Mouse (Mus musculus): ENCODE data around the gene Herc2.
"Not testable (repeated sequence)": the region's sequence is repeated elsewhere in the genome, so short reads cannot be mapped to it uniquely, and the experiment has no call there.

Herc2 gene

GRCm38 (mm10) chr7:56049831-56050321, at the start of gene Herc2:
Herc2 (plus strand) TSS chr7:56050196.
- peak; percentile 95 for DNase-seq (ENCODE audit: low spot score)

GRCm38 (mm10) chr7:56010318-56011017, 39.5 kb upstream of the Herc2 start:
- DNase-seq (ENCODE audit: low spot score): no peak

GRCm38 (mm10) chr7:56011018-56011333, 39.0 kb upstream of the Herc2 start:
- no peak for DNase-seq (ENCODE audit: low spot score)

GRCm38 (mm10) chr7:56013261-56014001, 36.6 kb upstream of the Herc2 start:
- DNase-seq (ENCODE audit: low spot score): no peak

- not testable (repeated sequence) for DNase-seq (ENCODE audit: low spot score)
Observed at GRCm38 (mm10) chr7:56014002-56014702, 35.8 kb upstream of the Herc2 start.

DNA sequence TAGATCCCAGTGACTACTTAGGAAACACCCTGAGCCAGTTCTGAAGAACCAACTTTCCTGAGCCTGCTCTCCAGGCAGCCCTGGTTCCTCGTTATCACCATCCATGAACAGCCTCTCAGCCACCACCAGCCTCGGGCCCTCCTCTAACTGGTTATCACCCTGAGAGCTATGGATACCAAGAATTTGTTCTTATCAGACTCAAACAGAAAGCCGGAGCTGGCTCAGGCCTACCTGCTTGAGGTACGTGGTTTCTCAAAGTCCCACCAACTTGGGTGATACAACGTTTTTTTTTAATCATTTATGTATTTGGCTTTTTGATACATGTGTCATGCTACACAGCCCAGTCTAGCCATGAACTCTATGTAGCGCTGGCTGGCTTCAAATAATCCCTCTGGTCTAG, 34.8 kb upstream of the Herc2 start:
- DNase-seq (ENCODE audit: low spot score): no peak

GRCm38 (mm10) chr7:56015837-56016236, 34.2 kb upstream of the Herc2 start:
- DNase-seq (ENCODE audit: low spot score): no peak

DNA sequence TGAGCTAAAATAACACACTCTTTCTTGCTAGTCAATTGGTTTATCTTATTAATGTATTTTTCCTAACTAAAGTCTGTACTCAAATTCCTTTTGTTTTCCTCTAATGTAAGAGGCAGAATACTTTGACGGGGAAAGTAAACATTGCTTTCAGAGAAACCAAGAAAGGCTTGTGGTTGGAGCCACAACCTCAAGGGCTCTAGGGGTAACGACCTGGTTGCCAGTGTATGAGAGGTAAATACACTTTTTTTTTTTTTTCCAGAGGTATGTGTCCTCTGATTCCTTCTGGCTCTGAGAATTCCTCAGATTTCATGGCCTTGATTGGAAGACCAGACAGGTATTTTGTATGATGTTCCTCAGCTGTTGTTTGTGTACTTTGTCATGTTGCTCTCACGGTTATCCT, 32.2 kb upstream of the Herc2 start:
- no peak for DNase-seq (ENCODE audit: low spot score)

- no peak for DNase-seq (ENCODE audit: low spot score)
Observed at GRCm38 (mm10) chr7:56018446-56018971, 31.5 kb upstream of the Herc2 start.

DNA sequence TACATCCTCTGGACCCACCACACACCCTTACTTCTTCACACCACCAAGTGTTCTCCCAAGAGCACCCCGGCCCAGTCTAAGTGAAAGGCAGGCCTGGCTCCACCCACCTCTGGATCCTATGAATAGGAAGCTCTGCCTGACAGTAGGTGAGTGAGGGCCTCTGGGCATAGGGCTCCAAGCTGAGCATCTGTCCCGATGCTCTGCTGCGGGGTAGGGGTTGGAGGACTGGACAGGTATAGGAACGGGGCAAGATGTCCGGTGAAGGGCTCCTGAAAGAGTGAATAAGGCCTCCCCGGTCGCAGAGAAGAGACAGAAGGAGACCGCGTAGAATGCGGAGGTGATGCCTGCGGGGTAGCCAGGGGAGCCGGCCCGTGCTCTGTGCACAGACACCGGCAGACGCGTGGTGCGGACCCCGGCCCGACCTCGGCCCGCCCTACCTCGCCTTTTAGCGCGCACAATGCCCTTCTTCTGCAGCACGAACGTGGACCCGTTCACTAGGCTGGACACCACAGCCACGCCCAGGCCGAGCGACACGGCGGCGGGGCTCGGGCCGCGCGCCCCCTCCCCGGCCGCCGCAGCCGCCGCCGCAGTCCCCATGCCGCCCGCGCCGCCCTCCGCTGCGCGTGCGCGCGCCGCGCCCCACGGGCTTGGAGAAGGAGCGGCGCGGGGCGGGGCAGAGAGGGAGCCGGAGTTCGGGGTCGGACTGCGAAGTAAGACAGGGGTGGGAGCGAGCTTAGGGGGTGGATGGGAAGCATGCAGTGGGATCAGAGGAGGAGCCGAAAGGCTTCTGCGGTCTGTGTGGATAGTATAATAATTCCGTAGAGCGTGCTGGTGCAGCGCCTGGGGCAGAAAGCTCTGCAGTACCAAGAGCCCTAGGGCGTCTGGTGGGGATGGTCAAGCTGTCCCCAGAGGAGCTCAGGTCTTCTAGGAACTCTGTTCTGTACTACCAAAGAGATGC, 30.7 kb upstream of the Herc2 start:
- DNase-seq (ENCODE audit: low spot score): no peak

GRCm38 (mm10) chr7:56019930-56020253, 30.1 kb upstream of the Herc2 start, which contains the start of gene Nipa1:
Nipa1 (minus strand) TSS chr7:56019954.
- DNase-seq (ENCODE audit: low spot score): no peak

DNA sequence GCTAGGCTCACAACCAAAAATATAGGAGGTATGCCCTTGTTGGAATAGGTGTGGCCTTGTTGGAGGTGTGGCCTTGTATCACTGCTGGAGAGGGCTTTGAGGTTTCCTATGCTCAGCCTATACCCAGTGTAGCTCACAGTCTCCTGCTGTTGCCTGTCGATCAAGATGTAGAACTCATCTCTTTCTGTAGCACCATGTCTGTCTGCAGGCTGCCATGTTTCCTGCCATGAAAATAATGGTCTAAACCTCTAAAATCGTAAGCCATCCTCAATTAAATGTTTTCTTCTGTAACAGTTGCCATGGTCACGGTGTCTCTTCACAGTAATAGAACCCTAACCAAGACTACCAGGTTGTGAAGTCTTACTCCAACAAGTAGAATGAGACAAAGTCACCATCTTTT, 26.4 kb upstream of the Herc2 start:
- no peak for DNase-seq (ENCODE audit: low spot score)

- peak; percentile 42 for DNase-seq (ENCODE audit: low spot score)
Observed at GRCm38 (mm10) chr7:56042353-56042752, 7.6 kb upstream of the Herc2 start.

DNA sequence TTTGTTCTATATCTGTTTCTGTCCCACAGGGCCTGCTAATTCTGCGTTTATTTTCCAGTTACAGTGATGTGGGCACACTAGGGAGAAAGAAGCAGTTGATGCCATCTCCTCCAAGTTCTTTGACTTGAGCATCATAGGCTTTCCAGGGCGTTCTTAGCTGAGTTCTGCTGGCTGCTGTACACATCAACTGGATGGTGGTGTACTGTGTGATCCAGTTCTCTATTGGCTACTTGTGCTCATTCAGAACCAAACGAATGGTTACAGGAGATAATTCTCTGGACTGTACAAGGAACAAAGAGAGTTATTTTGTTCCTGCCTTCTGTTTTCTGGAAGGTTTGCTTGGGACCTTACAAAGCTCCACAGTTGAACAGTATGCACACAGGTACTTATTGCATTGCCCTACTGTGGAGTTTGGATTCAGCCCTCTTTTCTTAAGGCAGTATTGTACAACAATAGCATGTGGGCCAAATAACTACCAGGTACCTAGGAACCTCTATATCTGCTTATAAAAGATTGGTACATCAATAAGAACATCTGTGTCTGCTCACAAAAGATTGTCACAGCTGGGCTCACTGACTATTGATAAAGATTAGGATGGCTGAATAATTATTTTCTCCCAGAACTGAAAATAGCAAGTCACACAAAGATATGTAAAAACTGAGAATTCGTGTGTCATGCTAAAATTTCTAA, 6.3 kb upstream of the Herc2 start:
- DNase-seq (ENCODE audit: low spot score): no peak

- DNase-seq (ENCODE audit: low spot score): no peak
Observed at GRCm38 (mm10) chr7:56044267-56044629, 5.7 kb upstream of the Herc2 start.

DNA sequence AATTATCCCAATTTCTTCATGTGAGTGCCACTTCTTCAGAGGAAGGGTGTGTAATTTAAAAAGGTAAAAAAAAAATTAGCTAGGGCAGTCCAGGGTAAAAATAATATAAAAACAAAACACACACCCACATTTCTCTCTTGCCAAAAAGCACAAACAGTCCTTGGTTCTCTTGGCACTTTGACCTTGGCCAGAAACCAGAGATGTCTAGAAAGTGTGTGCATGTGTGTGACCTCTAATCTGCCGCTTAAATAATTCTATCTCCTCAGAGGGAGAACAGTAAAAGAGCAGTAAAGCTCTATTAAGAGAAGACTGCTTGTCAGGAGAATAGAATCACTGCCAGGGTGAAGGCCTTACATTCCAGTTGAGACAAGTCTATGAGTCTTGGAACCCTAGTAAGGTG, 2.8 kb upstream of the Herc2 start:
- no peak for DNase-seq (ENCODE audit: low spot score)

- DNase-seq (ENCODE audit: low spot score): no peak
Observed at GRCm38 (mm10) chr7:56050487-56050911, 503 bp downstream of the Herc2 start.

DNA sequence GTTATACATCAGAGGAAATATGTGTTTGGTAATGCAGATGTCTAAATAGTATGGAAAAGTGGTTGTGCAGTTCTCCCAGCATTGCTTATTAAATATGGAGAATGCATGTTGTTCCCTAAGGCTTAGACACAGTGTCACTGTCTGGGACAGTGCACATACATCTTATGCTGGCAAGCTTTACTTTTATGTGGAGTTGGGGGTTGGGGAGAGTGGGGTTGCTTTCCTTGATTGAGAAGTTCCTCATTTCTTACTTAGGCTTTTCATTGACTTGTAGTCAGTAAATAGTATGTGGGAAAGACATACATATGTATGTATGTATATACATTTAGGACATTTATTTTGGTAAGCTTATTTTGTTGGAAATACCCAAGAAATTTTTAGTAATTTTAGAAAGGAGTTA, 3.0 kb downstream of the Herc2 start:
- DNase-seq (ENCODE audit: low spot score): no peak

GRCm38 (mm10) chr7:56055338-56055737, 5.3 kb downstream of the Herc2 start:
- no peak for DNase-seq (ENCODE audit: low spot score)

DNA sequence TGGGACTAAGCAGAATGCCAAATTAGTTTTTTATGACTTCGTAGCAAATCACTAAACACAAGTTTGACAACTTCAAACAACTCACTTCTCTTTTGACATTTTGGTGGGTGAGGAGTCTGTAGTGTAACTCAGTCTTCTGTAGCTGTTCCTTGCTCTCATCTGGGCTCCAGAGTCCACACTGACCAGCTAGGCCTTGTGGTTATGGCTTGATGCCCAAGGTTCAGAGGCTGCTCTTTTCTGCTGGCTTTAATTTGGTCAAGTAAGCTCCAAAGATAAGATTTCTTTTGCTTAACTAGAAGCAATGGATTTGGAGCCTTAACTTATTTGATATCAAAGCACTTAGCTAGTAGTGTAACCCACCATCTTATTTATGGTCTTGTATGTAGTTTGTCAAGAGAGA, 14.9 kb downstream of the Herc2 start:
- DNase-seq (ENCODE audit: low spot score): no peak

- no peak for DNase-seq (ENCODE audit: low spot score)
Observed at GRCm38 (mm10) chr7:56066136-56066535, 16.1 kb downstream of the Herc2 start.

Measured in urinary bladder, postnatal 10 days (tissue).